Mouse (Mus musculus): ENCODE data around the gene Trim13. TPM values are rescaled to one million over a fixed set of nuclear protein-coding genes. Genes with fewer than 3 reads are reported as not detected.
"Not testable (repeated sequence)": the region's sequence is repeated elsewhere in the genome, so short reads cannot be mapped to it uniquely, and the experiment has no call there.

Gene Trim13
- total RNA-seq, 2 experiments from 2014 or later = 11.8 to 11.9 TPM

GRCm38 (mm10) chr14:61606088-61606487 lies 8.0 kb downstream of the Trim13 start:
- DNase-seq (ENCODE audit: low spot score in 2 of 2); intact Hi-C loops (cut with DNase I): not testable (repeated sequence)

- no peak for DNase-seq (ENCODE audit: low spot score in 2 of 2)
- intact Hi-C loops (cut with DNase I) = no loop called here
These were observed 9.1 kb downstream of the Trim13 start, which contains the start of gene Kcnrg for GRCm38 (mm10) chr14:61607157-61607556. Kcnrg (plus strand) TSS chr14:61607457.

- intact Hi-C loops (cut with DNase I) = no loop called here
- DNase-seq (ENCODE audit: low spot score in 2 of 2) = no peak
These were observed 13.7 kb downstream of the Trim13 start for GRCm38 (mm10) chr14:61611766-61612165.

- intact Hi-C loops (cut with DNase I) = no loop called here
These were observed 15.3 kb downstream of the Trim13 start for GRCm38 (mm10) chr14:61613319-61613718.

GRCm38 (mm10) chr14:61620371-61620770 lies 22.3 kb downstream of the Trim13 start:
- intact Hi-C loops (cut with DNase I) = no loop called here

More at GRCm38 (mm10) chr14:61613319-61613718, 15.3 kb downstream of the Trim13 start:
- DNase-seq (ENCODE audit: low spot score in 2 of 2) = no peak

GRCm38 (mm10) chr14:61635969-61636368 lies 37.9 kb downstream of the Trim13 start:
- intact Hi-C loops (cut with DNase I) = no loop called here
- DNase-seq (ENCODE audit: low spot score in 2 of 2) = no peak

More at GRCm38 (mm10) chr14:61620371-61620770, 22.3 kb downstream of the Trim13 start:
- DNase-seq (ENCODE audit: low spot score in 2 of 2) = no peak

GRCm38 (mm10) chr14:61642668-61643067 lies 44.6 kb downstream of the Trim13 start:
- DNase-seq (ENCODE audit: low spot score in 2 of 2) = no peak

GRCm38 (mm10) chr14:61645547-61645946 lies 47.5 kb downstream of the Trim13 start:
- intact Hi-C loops (cut with DNase I) = loop anchor here (5.0 kb wide), 1 partner anchor 397 kb away; no protein-coding TSS in a partner anchor
- no peak for DNase-seq (ENCODE audit: low spot score in 2 of 2)

More at GRCm38 (mm10) chr14:61642668-61643067, 44.6 kb downstream of the Trim13 start:
- intact Hi-C loops (cut with DNase I) = no loop called here

- peak; percentile 12 to 28 for DNase-seq (ENCODE audit: low spot score in 2 of 2)
- intact Hi-C loops (cut with DNase I) = loop anchor here (5.0 kb wide), 1 partner anchor 395 kb away; no protein-coding TSS in a partner anchor
These were observed 49.3 kb downstream of the Trim13 start for GRCm38 (mm10) chr14:61647182-61647880.

GRCm38 (mm10) chr14:61647881-61648684 lies 50.0 kb downstream of the Trim13 start:
- intact Hi-C loops (cut with DNase I) = loop anchor here (1.0 to 5.0 kb wide), 3 partner anchors 34 to 811 kb away; no protein-coding TSS in a partner anchor
- DNase-seq (ENCODE audit: low spot score in 2 of 2) = peak in 1 of 2 experiments; percentile 17

GRCm38 (mm10) chr14:61648685-61649504 lies 50.8 kb downstream of the Trim13 start:
- DNase-seq (ENCODE audit: low spot score in 2 of 2) = peak; percentile 94 to 95
- intact Hi-C loops (cut with DNase I) = loop anchor here (1.0 to 5.0 kb wide), 3 partner anchors 33 to 810 kb away; no protein-coding TSS in a partner anchor

GRCm38 (mm10) chr14:61650291-61650960 lies 52.4 kb downstream of the Trim13 start:
- no peak for DNase-seq (ENCODE audit: low spot score in 2 of 2)
- intact Hi-C loops (cut with DNase I) = loop anchor here (10.0 kb wide), 1 partner anchor 604 kb away; no protein-coding TSS in a partner anchor

Small RNAs within 50 kb of the gene (microRNA-seq; reads per million reads assigned to microRNA genes)
- gene Mir15a (618 reads per million, percentile 75 among the genes with 10 or more reads in this experiment), gene Mir16-1 (404 reads per million, percentile 68 among the genes with 10 or more reads in this experiment)

Other genes starting within 250 kb of the Trim13 start
- gene Ebpl, start 237.8 kb upstream of the Trim13 start, total RNA-seq (2021) = 1 to 10 TPM; 3.4 to 4.8 TPM
- 10 to 100 TPM; 68.0 to 71.6 TPM for gene Kpna3, start 158.4 kb upstream of the Trim13 start, total RNA-seq (2021)
- gene Spryd7, start 41.4 kb upstream of the Trim13 start, total RNA-seq (2021) = 10 to 100 TPM; 45.8 to 48.7 TPM
- gene Kcnrg, start 9.2 kb downstream of the Trim13 start, total RNA-seq (2021) = 1 to 10 TPM in 1 of 2 experiments, under 1 TPM in 1; 0.64 to 1.1 TPM

All from left cerebral cortex, postnatal 36 days (tissue).